Mouse (Mus musculus) layer of hippocampus, adult 8-10 months (tissue): ENCODE results near the gene Fkbp1a. TPM values are rescaled to one million over a fixed set of nuclear protein-coding genes. Genes with fewer than 3 reads are reported as not detected.
A peak's percentile ranks its signal among the peaks of the same experiment; 100 is the strongest.

Experiments
- DNase-seq, 2 experiments: peaks; one replicate each; pipeline ENCODE4 v3.0.0; 2022; ENCODE audit warnings: low spot score in 2 of 2
- total RNA-seq, 4 experiments: library from RNA; stranded (reverse); gene quantifications; 2 replicates each; pipeline ENCODE4 v1.2.4; 2022

Fkbp1a gene
- total RNA-seq, 4 experiments from 2014 or later: 794 to 901 (median 846) TPM

DNA sequence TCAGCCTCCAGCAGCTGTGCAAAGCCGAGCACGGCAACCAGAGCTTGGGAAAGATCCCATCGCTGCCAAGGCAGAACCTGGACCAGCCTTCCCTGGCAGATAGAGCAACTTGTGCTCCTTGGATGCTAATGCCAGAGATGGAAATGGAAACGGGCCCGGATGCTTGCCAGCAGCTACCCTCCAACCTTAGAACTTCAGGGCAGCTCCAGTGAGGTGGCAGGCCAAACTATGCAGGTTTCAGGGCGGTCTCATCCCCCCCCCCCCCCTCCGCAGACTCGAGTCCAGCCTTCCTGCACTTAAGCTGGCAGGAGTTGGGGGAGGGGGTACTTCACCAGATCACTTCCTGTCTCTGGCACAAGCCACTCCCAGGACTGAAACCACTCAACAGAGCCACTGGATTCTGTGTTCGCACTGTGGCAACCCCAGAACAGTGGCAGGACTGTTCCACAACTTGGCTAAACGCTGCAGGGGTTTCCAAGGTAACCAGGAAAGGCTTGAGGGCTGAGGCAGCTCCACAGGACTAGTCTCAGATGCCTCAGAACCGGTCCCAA is 63.2 kb downstream of the Fkbp1a start:
- peak; percentile 84 to 88 for DNase-seq

DNA sequence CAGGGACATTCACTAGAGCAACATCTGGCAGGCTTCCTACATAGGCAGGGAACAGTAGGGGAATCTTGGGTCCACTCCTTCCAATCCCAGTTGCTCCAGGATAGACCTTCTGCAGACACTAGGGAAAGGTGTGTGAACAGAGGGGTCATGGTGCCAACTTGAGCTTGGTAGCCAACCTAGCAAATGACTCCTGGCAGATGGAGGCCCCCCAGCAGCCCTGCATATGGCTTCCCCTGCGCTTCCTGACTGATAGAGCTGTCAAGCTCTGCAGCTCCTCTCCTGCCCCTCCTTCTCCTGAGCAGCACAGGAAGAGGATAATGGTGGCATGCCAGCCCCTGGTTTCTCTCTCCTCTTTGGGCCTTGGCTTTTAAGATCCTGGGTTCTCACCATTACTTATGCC is 66.2 kb downstream of the Fkbp1a start:
- no peak for DNase-seq

DNA sequence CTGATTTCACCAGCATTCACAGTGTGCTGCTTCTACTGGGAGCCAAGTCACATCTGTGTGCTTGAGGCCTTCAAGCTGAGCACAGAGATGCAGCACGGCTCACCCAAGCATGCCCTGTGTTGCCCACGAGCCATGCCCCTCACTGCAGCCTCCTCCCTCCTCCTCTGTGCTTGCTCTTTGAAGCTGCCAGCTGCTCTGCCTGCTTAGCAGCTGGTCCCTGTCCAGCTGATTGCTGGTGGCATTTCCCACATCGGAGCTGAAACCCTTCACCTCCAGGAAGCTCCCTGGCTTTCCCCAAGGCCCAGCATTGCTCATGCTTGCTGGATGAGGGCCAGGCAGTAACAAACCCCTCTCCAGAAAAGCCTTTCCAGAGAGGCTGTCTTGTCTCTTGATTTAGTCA is 67.7 kb downstream of the Fkbp1a start:
- DNase-seq: no peak

Other genes with a start within 250 kb of the Fkbp1a start
- gene 4921509C19Rik, start 66.3 kb upstream of the Fkbp1a start, total RNA-seq: not detected
- gene Nsfl1c, start 48.3 kb upstream of the Fkbp1a start, total RNA-seq: 100 to 1,000 TPM; 151 to 161 (median 153) TPM
- 1 to 10 TPM; 1.4 to 2.2 (median 1.7) TPM for gene Sdcbp2, start 30.1 kb downstream of the Fkbp1a start, total RNA-seq
- 100 to 1,000 TPM; 348 to 418 (median 386) TPM for gene Snph, start 90.1 kb downstream of the Fkbp1a start, total RNA-seq
- 1 to 10 TPM; 1.8 to 2.5 (median 2.2) TPM for gene Rad21l, start 126.0 kb downstream of the Fkbp1a start, total RNA-seq
- 1 to 10 TPM; 4.6 to 5.8 (median 5.0) TPM for gene Tmem74b, start 159.5 kb downstream of the Fkbp1a start, total RNA-seq
- gene Psmf1, start 201.7 kb downstream of the Fkbp1a start, total RNA-seq: 10 to 100 TPM; 32.6 to 39.1 (median 35.4) TPM